Mouse (Mus musculus): ENCODE measurements at regions not wholly inside any gene's neighbourhood (a gene's known extent, or its start where the extent isn't known, plus 50 kb on each side); places are given as distances from the start of the nearest gene placed in this dataset.

GRCm38 (mm10) chr1:91630871-91631410 lies 90.6 kb downstream of the Asb1 start:
- TF ChIP-seq CTCF (IDR thresholded peaks at IDR 0.05; ENCODE audit: extremely low read depth, insufficient read depth, insufficient read length, insufficient replicate concordance) (no peak), POLR2A (IDR thresholded peaks at IDR 0.05; ENCODE audit: low read depth, low read length) (no peak)
